Mouse (Mus musculus) limb, embryonic 11.5 days (tissue): ENCODE measurements around the gene Mup21. TPM values are rescaled to one million over a fixed set of nuclear protein-coding genes. Genes with fewer than 3 reads are reported as not detected.

Source experiments
- polyA plus RNA-seq: library from polyadenylated mRNA; unstranded; fragments of >200 nt; fragmentation: Nextera tagmentation; extraction: Ambion mirVana; gene quantifications from 2 replicates; pipeline ENCODE4 v1.2.1, GENCODE M21; 2014

Gene Mup21
- polyA plus RNA-seq, 1 experiment from 2014 or later, result not detected

Other genes starting within 250 kb of the Mup21 start
- gene Mup20, start 96.7 kb downstream of the Mup21 start, polyA plus RNA-seq, result not detected in 2 replicates
- not detected in 2 replicates for gene Mup3, start 63.5 kb downstream of the Mup21 start, polyA plus RNA-seq
- gene Zfp37, start 80.2 kb upstream of the Mup21 start, polyA plus RNA-seq, result 24.1 and 24.9 TPM in 2 replicates
- 9.6 and 11.3 TPM in 2 replicates for gene Slc31a2, start 111.7 kb upstream of the Mup21 start, polyA plus RNA-seq
- gene Fkbp15, start 209.7 kb upstream of the Mup21 start, polyA plus RNA-seq, result 19.9 and 22.2 TPM in 2 replicates
- gene Slc31a1, start 209.9 kb upstream of the Mup21 start, polyA plus RNA-seq, result 43.2 and 44.7 TPM in 2 replicates